Mouse (Mus musculus): ENCODE results near the gene Pbrm1. TPM values are rescaled to one million over a fixed set of nuclear protein-coding genes. Genes with fewer than 3 reads are reported as not detected.

Gene Pbrm1
- polyA plus RNA-seq, 1 experiment: 32.1 TPM

DNA sequence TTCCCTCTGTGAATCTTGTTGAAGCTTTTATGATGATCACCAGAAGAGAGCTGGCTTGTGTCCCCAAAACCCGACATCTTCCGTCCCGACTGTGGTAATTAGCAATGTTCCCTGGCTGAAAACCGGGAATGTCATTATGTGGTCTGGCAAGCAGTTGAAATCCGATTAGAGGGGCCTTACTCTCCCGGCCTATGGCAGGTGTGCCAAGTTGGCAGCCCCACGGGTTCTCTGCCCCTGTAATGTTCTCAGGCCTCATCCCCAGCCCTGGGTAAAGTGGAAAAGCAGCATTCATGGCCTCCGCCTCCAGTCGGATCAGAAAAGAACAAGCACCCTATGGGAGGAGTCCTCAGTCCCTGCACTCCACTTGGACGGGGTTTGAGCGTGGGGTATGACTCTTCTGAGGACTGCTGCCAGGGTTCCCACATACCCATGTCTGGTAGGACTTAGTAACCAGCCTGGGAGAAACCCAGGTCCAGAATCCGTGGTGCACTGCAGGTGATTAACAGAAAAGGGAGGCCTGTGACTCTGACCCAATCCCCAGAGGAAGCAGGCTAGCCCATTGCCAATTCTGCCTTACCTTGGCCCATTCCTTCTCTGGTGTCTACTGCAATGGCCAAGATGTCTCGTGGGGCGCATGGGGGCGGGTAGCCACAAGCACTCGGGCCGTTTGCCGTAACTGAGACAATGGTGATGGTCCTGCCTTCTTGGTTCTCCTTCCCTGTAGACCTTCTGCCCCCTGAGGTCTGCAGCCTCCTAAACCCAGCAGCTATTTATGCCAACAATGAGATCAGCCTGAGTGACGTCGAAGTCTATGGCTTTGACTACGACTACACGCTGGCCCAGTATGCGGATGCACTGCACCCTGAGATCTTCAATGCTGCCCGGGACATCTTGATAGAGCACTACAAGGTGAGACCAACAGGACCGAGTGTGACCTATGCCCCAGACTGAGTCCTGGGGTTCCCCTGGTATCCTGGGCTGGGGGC is 115.4 kb downstream of the Pbrm1 start:
- Histone ChIP-seq H3K27ac (ENCODE audit: control insufficient read depth, insufficient read depth, low read length) (no peak overlapping the region), H3K36me3 (ENCODE audit: control insufficient read depth, insufficient read depth, low read length) (no peaks in the 10 kb centered on the region; the same call in 1 of the 2 replicates), H3K27me3 (ENCODE audit: control insufficient read depth, insufficient read depth, low read length) (no peaks in the 10 kb centered on the region), H3K4me3 (ENCODE audit: control insufficient read depth, insufficient read depth, low read length) (no peak overlapping the region), H3K4me1 (replicated peaks; ENCODE audit: control insufficient read depth, insufficient read depth, low read length) (peaks cover 7% of the 10 kb centered on the region)
- DNase-seq: no peak
- WGBS: 95% methylated on average over 25 of the region's 25 CpGs
- TF ChIP-seq POLR2A (IDR thresholded peaks at IDR 0.05; ENCODE audit: control insufficient read depth, extremely low read depth, insufficient read depth, low read length, poor library complexity): no peak
- TF ChIP-seq CTCF (IDR thresholded peaks at IDR 0.05; ENCODE audit: borderline replicate concordance, control insufficient read depth, extremely low read depth, insufficient read depth, low read length, poor library complexity): no peak

GRCm38 (mm10) chr14:31135495-31136410 is 116.8 kb downstream of the Pbrm1 start:
- WGBS: 98% methylated on average over 34 of the region's 34 CpGs
- no peak for DNase-seq
- H3K27me3 ChIP-seq (ENCODE audit: control insufficient read depth, insufficient read depth, low read length): no peaks in the 10 kb centered on the region
- H3K4me3 ChIP-seq (ENCODE audit: control insufficient read depth, insufficient read depth, low read length): no peak overlapping the region
- H3K4me1 ChIP-seq (replicated peaks; ENCODE audit: control insufficient read depth, insufficient read depth, low read length): peaks cover 3% of the 10 kb centered on the region
- no peak overlapping the region for H3K27ac ChIP-seq (ENCODE audit: control insufficient read depth, insufficient read depth, low read length)
- TF ChIP-seq POLR2A (IDR thresholded peaks at IDR 0.05; ENCODE audit: control insufficient read depth, extremely low read depth, insufficient read depth, low read length, poor library complexity): no peak
- no peak for TF ChIP-seq CTCF (IDR thresholded peaks at IDR 0.05; ENCODE audit: borderline replicate concordance, control insufficient read depth, extremely low read depth, insufficient read depth, low read length, poor library complexity)
- H3K36me3 ChIP-seq (ENCODE audit: control insufficient read depth, insufficient read depth, low read length): no peaks in the 10 kb centered on the region; the same call in 1 of the 2 replicates

GRCm38 (mm10) chr14:31136411-31137280 is 117.7 kb downstream of the Pbrm1 start:
- Histone ChIP-seq H3K27me3 (ENCODE audit: control insufficient read depth, insufficient read depth, low read length) (no peaks in the 10 kb centered on the region), H3K4me1 (replicated peaks; ENCODE audit: control insufficient read depth, insufficient read depth, low read length) (no peaks in the 10 kb centered on the region; the same call in none of the 2 replicates), H3K4me3 (ENCODE audit: control insufficient read depth, insufficient read depth, low read length) (no peak overlapping the region), H3K36me3 (ENCODE audit: control insufficient read depth, insufficient read depth, low read length) (no peaks in the 10 kb centered on the region; the same call in 1 of the 2 replicates), H3K27ac (ENCODE audit: control insufficient read depth, insufficient read depth, low read length) (no peak overlapping the region)
- TF ChIP-seq CTCF (IDR thresholded peaks at IDR 0.05; ENCODE audit: borderline replicate concordance, control insufficient read depth, extremely low read depth, insufficient read depth, low read length, poor library complexity) (no peak), POLR2A (IDR thresholded peaks at IDR 0.05; ENCODE audit: control insufficient read depth, extremely low read depth, insufficient read depth, low read length, poor library complexity) (no peak)
- no peak for DNase-seq
- WGBS: 96% methylated on average over 26 of the region's 26 CpGs

GRCm38 (mm10) chr14:31137281-31137595 is 118.3 kb downstream of the Pbrm1 start:
- no peaks in the 10 kb centered on the region for H3K27me3 ChIP-seq (ENCODE audit: control insufficient read depth, insufficient read depth, low read length)

GRCm38 (mm10) chr14:31137791-31138190 is 118.9 kb downstream of the Pbrm1 start:
- H3K27ac ChIP-seq (ENCODE audit: control insufficient read depth, insufficient read depth, low read length): no peak overlapping the region
- H3K27me3 ChIP-seq (ENCODE audit: control insufficient read depth, insufficient read depth, low read length): no peaks in the 10 kb centered on the region
- no peaks in the 10 kb centered on the region for H3K4me1 ChIP-seq (replicated peaks; ENCODE audit: control insufficient read depth, insufficient read depth, low read length)
- no peaks in the 10 kb centered on the region; the same call in 1 of the 2 replicates for H3K36me3 ChIP-seq (ENCODE audit: control insufficient read depth, insufficient read depth, low read length)
- WGBS: 97% methylated on average over 11 of the region's 11 CpGs
- DNase-seq: no peak
- TF ChIP-seq POLR2A (IDR thresholded peaks at IDR 0.05; ENCODE audit: control insufficient read depth, extremely low read depth, insufficient read depth, low read length, poor library complexity) (no peak), CTCF (IDR thresholded peaks at IDR 0.05; ENCODE audit: borderline replicate concordance, control insufficient read depth, extremely low read depth, insufficient read depth, low read length, poor library complexity) (no peak)
- H3K4me3 ChIP-seq (ENCODE audit: control insufficient read depth, insufficient read depth, low read length): no peak overlapping the region

More at GRCm38 (mm10) chr14:31137281-31137595, 118.3 kb downstream of the Pbrm1 start:
- Histone ChIP-seq H3K4me3 (ENCODE audit: control insufficient read depth, insufficient read depth, low read length) (no peak overlapping the region), H3K27ac (ENCODE audit: control insufficient read depth, insufficient read depth, low read length) (no peak overlapping the region), H3K4me1 (replicated peaks; ENCODE audit: control insufficient read depth, insufficient read depth, low read length) (no peaks in the 10 kb centered on the region), H3K36me3 (ENCODE audit: control insufficient read depth, insufficient read depth, low read length) (no peaks in the 10 kb centered on the region; the same call in 1 of the 2 replicates)
- DNase-seq: no peak
- 94% methylated on average over 10 of the region's 10 CpGs for WGBS
- TF ChIP-seq CTCF (IDR thresholded peaks at IDR 0.05; ENCODE audit: borderline replicate concordance, control insufficient read depth, extremely low read depth, insufficient read depth, low read length, poor library complexity): no peak
- no peak for TF ChIP-seq POLR2A (IDR thresholded peaks at IDR 0.05; ENCODE audit: control insufficient read depth, extremely low read depth, insufficient read depth, low read length, poor library complexity)
